Mouse (Mus musculus) large intestine, adult 2 months (tissue): ENCODE data around the gene H13. TPM values are rescaled to one million over a fixed set of nuclear protein-coding genes. Genes with fewer than 3 reads are reported as not detected.

Experiments used
- DNase-seq: peaks from one replicate; pipeline ENCODE4 v3.0.0-alpha.2; 2012; ENCODE audit warnings: low read depth, low spot score
- WGBS: fragments of 180-500 bp; shearing (Covaris S2); methylation state at CpG from one replicate; pipeline ENCODE4 v1.1.7; 2018; 5-methylcytosine and 5-hydroxymethylcytosine counted together
- polyA plus RNA-seq: library from polyadenylated mRNA; depleted of rRNA; stranded (reverse); fragments of >200 nt; gene quantifications from 2 replicates; pipeline ENCODE4 v1.2.3, GENCODE M21; 2012; rRNA removed

Gene H13
- polyA plus RNA-seq, 1 experiment = 102 TPM

DNA sequence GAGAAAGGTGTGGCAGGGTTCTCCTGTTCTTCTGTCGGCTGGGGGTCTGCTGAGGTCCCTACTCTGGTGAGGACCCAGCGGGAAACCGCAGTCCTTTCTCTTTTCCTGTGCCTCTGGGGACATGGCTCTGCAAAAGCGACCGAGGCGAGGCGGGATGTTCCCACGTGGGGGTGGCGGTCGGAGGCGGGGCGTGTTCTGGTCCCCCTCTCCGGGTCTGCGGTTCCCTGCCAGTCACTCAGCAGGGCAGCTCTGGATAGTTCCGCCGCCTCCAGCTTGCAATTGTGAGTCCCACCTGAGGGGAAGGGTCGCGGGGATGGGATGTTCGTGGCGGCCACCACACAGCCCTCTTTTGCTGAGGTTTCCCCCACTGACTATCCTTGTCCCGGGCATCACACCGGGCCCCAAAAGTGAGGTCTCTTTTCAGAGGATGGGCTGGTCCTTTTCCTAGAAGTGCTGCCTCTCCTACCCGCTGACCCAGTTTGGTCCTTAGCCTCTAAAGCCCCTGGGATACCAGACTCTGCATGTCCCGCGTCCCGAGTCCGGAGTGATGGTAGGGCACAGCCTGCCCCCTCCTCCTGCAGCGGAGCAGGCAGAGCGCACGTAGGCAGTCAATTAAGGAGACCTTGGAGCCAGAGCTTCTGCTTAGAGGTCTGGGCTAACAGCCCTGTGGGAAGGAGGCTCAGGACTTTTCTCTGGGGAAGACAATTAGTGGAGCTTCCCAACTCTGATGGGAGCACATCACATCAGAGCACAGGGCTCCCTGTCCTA is 84.9 kb downstream of the H13 start, which contains the start of gene Cox4i2:
Gene Cox4i2, plus strand, starts transcription at position 230 of the 768 bp plus-strand sequence.
- DNase-seq = no peak
- 26% methylated on average over 30 of the region's 30 CpGs for WGBS

DNA sequence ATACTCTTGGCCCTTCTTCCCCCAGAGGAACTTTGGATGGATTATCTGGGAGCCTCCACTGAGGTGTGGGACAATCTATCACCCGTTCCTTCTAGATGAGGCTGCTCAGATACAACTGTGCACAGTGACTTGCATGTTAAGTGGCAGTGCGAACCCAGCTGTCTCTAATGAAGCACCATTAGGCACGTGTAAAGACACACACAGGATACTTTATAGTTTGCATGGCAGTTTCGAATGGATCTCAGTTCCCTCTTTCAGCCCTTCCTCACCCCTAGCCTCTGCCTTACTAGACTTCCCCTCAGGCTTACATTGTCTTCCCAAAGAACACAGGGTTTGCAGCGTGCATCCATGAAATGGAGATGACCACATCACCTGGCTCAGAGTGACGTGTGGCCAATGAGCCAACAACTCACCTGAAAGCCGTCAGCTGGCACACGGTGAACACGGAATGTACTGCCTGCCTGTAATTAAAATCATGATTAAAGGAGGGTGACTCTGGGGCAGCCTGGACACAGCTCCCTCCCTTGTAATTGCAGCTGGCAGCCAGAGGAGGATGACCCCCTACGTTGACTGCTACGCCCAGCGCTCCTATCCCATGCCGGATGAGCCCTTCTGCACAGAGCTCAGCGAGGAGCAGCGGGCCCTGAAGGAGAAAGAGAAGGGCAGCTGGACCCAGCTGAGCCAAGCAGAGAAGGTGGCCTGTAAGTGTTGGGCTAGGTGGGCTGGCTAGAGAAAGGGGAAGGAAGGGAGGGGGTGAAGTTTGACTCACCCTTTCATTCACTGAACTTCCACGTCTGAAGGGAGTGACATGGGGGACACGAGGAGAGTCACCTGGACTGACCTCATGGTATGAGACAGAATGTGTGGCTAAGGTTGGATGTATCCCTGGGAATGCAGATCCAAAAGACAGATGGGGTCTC is 87.5 kb downstream of the H13 start:
- WGBS = 85% methylated on average over 17 of the region's 17 CpGs

DNA sequence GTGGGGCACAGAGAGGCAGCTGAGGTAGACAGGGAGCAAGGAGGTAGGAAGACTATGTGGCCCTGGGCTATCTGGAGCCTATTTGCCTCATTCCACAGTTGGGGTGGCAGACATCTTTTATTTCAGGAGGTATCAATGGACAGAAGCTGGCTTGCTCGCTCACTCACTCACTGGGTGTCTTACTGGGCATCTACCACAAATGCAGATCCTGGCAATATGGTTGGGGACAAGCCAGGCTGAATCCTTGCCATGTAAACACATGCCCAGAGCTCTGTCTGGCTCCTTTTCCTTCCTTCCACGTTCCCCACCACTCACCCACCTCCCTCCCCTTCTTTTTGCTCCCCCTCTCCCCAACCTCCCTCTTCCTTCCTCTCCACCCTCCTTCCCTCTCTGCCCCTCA is 88.2 kb downstream of the H13 start:
- WGBS = 55% methylated on average over 2 of the region's 2 CpGs
- no peak for DNase-seq

More for the DNA sequence above, 87.5 kb downstream of the H13 start:
- no peak for DNase-seq

Other genes starting within 250 kb of the H13 start
- gene Defb23, start 204.8 kb upstream of the H13 start, polyA plus RNA-seq = not detected in 2 replicates
- 0.26 and 0.69 TPM in 2 replicates for gene Defb20, start 192.4 kb upstream of the H13 start, polyA plus RNA-seq
- not detected in 2 replicates for gene Defb22, start 179.3 kb upstream of the H13 start, polyA plus RNA-seq
- gene Defb26, start 157.8 kb upstream of the H13 start, polyA plus RNA-seq = not detected in 2 replicates
- not detected in 2 replicates for gene Defb28, start 151.2 kb upstream of the H13 start, polyA plus RNA-seq
- gene Defb29, start 129.4 kb upstream of the H13 start, polyA plus RNA-seq = not detected in 2 replicates
- gene Gm17416, start 100.1 kb upstream of the H13 start, polyA plus RNA-seq = not detected in 2 replicates
- gene Defb21, start 96.7 kb upstream of the H13 start, polyA plus RNA-seq = not detected in 2 replicates
- gene Defb19, start 89.1 kb upstream of the H13 start, polyA plus RNA-seq = not detected in 2 replicates
- gene Defb45, start 70.1 kb upstream of the H13 start, polyA plus RNA-seq = not detected in 2 replicates
- gene Defb36, start 65.1 kb upstream of the H13 start, polyA plus RNA-seq = not detected in 2 replicates
- 0.78 and 1.1 TPM in 2 replicates for gene Defb25, start 46.4 kb upstream of the H13 start, polyA plus RNA-seq
- 3.6 and 3.7 TPM in 2 replicates for gene Rem1, start 42.5 kb upstream of the H13 start, polyA plus RNA-seq
- 5.8 and 6.4 TPM in 2 replicates for gene Mcts2, start 17.6 kb downstream of the H13 start, polyA plus RNA-seq
- gene Id1, start 66.8 kb downstream of the H13 start, polyA plus RNA-seq = 365 and 412 TPM in 2 replicates
- 1.6 and 2.0 TPM in 2 replicates for gene Cox4i2, start 84.7 kb downstream of the H13 start, polyA plus RNA-seq
- 42.4 and 43.6 TPM in 2 replicates for gene Bcl2l1, start 162.3 kb downstream of the H13 start, polyA plus RNA-seq
- gene Tpx2, start 178.5 kb downstream of the H13 start, polyA plus RNA-seq = 5.0 and 5.2 TPM in 2 replicates
- 0.04 and 0.10 TPM in 2 replicates for gene Mylk2, start 241.9 kb downstream of the H13 start, polyA plus RNA-seq